Mouse (Mus musculus) inflammation-experienced regulatory T-cells, adult 16 weeks (primary cell): ENCODE data around the gene Chl1. TPM values are rescaled to one million over a fixed set of nuclear protein-coding genes. Genes with fewer than 3 reads are reported as not detected.

Source experiments
- polyA plus RNA-seq: library from polyadenylated mRNA; unstranded; fragments of 100-300 nt; shearing (Covaris generic); gene quantifications from one replicate; pipeline ENCODE4 v1.2.1, GENCODE M21; 2017

The Chl1 gene
- polyA plus RNA-seq = not detected

GRCm38 (mm10) chr6:103510392-103511289 lies at the start of gene Chl1:
Gene Chl1, plus strand, starts transcription at chr6:103510586.

